Mouse (Mus musculus) hindbrain, embryonic 16.5 days (tissue): Measurements from ENCODE around the gene Lrrtm3. TPM values are rescaled to one million over a fixed set of nuclear protein-coding genes. Genes with fewer than 3 reads are reported as not detected.

Source experiments
- ATAC-seq: fragments of 200-750 bp; cut with Nextera tagmentation; 2 replicates; pipeline ENCODE4 v1.8.0; 2017; ENCODE audit warnings: moderate TSS enrichment, moderate library complexity
- H3K27ac ChIP-seq: fragments of 300-500 bp; sonication (generic); 2 replicates; pipeline ENCODE4 v1.5.1; 2014; ENCODE audit warnings: low read depth, mild to moderate bottlenecking, control low read depth, low read length, moderate library complexity
- H3K27me3 ChIP-seq: fragments of 300-500 bp; sonication (generic); replicated peaks from 2 replicates; pipeline ENCODE4 v1.6.1; 2014; ENCODE audit warnings: low read length; ENCODE audit not compliant: control insufficient read depth, insufficient read depth
- H3K36me3 ChIP-seq: fragments of 300-500 bp; sonication (generic); 2 replicates; pipeline ENCODE4 v1.6.1; 2014; ENCODE audit warnings: mild to moderate bottlenecking, low read length, moderate library complexity, mixed read lengths; ENCODE audit not compliant: control insufficient read depth, insufficient read depth
- H3K4me1 ChIP-seq: fragments of 300-500 bp; sonication (generic); 2 replicates; pipeline ENCODE4 v1.6.1; 2014; ENCODE audit warnings: low read depth, low read length; ENCODE audit not compliant: control insufficient read depth, insufficient read depth
- H3K4me2 ChIP-seq: fragments of 300-500 bp; sonication (generic); 2 replicates; pipeline ENCODE4 v1.6.1; 2014; ENCODE audit warnings: mild to moderate bottlenecking, low read length, control low read depth, moderate library complexity
- H3K4me3 ChIP-seq: fragments of 300-500 bp; sonication (generic); 2 replicates; pipeline ENCODE4 v1.5.1; 2014; ENCODE audit warnings: mild to moderate bottlenecking, low read length, control low read depth, moderate library complexity
- H3K9ac ChIP-seq: fragments of 300-500 bp; sonication (generic); 2 replicates; pipeline ENCODE4 v1.6.1; 2014; ENCODE audit warnings: low read depth, mild to moderate bottlenecking, control low read depth, low read length, moderate library complexity
- H3K9me3 ChIP-seq: fragments of 300-500 bp; sonication (generic); 2 replicates; pipeline ENCODE4 v1.6.1; 2014; ENCODE audit warnings: mild to moderate bottlenecking, low read length, moderate library complexity; ENCODE audit not compliant: control insufficient read depth
- WGBS: fragments of 180-500 bp; shearing (Covaris S2); extraction: QIAGEN DNeasy Blood & Tissue Kit; methylation state at CpG from one replicate; pipeline ENCODE4 v1.1.7; 2014; 5-methylcytosine and 5-hydroxymethylcytosine counted together
- polyA plus RNA-seq: library from polyadenylated mRNA; unstranded; fragments of >200 nt; fragmentation: Nextera tagmentation; extraction: Ambion mirVana; gene quantifications from 2 replicates; pipeline ENCODE4 v1.2.1, GENCODE M21; 2015

The Lrrtm3 gene
- polyA plus RNA-seq, 1 experiment from 2014 or later, result 45.7 TPM

DNA sequence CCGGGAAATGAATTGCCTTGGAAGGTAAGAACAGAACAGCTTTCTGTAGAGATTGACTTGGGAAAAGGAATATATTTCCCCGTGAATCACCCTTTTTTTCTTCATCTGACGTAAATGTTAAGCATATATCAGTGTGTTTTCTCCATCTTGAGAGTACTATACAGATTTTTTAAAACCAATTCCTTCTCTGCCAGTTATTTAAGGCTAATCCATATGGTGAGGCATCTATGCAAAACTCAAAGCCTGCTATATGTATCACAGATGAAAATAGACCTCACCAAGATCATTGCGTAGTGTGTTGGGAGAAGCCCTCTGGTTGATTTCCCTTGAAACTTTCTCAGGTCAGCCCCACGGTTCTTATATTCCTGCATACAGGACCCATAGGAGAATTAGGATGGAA lies 195.5 kb downstream of the Lrrtm3 start:
- no peaks in the 10 kb centered on the region for H3K9me3 ChIP-seq
- H3K27me3 ChIP-seq, result no peaks in the 10 kb centered on the region
- no peak overlapping the region for H3K27ac ChIP-seq
- ATAC-seq, result no peak
- H3K36me3 ChIP-seq, result no peaks in the 10 kb centered on the region
- H3K9ac ChIP-seq, result no peak overlapping the region
- no peak overlapping the region for H3K4me2 ChIP-seq
- H3K4me3 ChIP-seq, result no peak overlapping the region
- WGBS, result 96% methylated on average over 5 of the region's 5 CpGs
- no peaks in the 10 kb centered on the region for H3K4me1 ChIP-seq

DNA sequence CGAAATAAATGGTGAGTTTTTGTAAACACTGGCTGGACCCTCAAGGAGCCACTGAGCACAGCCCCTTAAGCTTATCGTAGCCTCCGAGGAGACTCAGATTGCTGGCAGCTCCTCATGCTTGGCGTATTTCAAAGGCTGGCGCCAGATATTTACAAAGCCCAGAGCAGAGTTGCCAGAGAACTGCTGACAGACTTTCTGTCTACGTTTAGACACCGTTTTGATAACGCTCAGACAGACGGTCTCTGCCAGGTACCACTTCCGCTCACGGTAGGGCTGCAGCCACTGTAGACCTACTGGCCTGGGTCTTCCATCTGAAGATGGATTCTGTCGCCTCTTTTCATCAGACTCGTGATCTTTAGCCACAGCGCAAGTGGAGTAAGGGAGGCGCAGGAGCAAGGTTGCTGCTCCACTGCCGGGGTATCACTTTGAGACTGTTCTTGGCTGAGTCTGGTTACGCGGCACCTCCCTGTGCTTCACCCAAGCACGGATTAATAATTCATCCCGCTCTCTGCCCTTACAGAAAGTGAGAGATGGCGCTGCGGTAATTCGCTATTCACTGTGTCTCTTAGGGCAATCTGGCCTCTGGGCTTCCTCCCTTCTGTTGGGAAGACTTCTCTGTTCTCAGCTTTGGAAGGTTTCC lies 203.5 kb downstream of the Lrrtm3 start:
- H3K9me3 ChIP-seq, result no peaks in the 10 kb centered on the region; the same call in 1 of the 2 replicates
- H3K4me3 ChIP-seq, result no peak overlapping the region
- ATAC-seq, result no peak
- no peaks in the 10 kb centered on the region for H3K4me1 ChIP-seq
- H3K4me2 ChIP-seq, result no peak overlapping the region
- H3K27me3 ChIP-seq, result no peaks in the 10 kb centered on the region
- no peaks in the 10 kb centered on the region for H3K36me3 ChIP-seq
- H3K27ac ChIP-seq, result no peak overlapping the region
- no peak overlapping the region for H3K9ac ChIP-seq
- WGBS, result 81% methylated on average over 23 of the region's 23 CpGs

DNA sequence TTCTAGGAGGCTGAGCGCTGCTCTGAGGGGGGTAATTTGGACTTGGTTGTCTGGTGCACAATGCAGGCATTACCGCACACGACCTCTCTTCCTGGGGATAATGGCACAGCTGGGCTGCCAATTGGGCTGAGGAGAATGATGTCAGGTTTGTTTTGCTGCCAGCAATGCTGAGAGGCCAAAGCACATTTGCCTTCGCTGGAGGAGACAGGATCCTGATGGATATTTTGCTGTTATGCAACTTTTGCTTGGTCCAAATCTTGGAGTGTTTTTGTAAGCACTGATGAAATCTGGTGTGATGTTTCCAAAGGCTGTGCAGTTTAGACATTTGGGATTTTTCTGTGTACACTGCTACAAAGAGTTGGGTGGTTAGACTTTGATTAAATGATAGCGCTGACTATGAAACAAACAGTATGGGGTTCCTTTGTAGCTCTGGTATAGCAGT lies 209.6 kb downstream of the Lrrtm3 start:
- Histone ChIP-seq H3K27ac (no peak overlapping the region), H3K36me3 (no peaks in the 10 kb centered on the region), H3K4me3 (no peak overlapping the region), H3K4me2 (no peak overlapping the region), H3K27me3 (no peaks in the 10 kb centered on the region), H3K9me3 (no peaks in the 10 kb centered on the region), H3K9ac (no peak overlapping the region), H3K4me1 (no peaks in the 10 kb centered on the region)
- no peak for ATAC-seq
- 57% methylated on average over 5 of the region's 5 CpGs for WGBS

Other genes starting within 250 kb of the Lrrtm3 start
- 1.6 and 1.8 TPM in 2 replicates for gene Gm10118, start 162.8 kb downstream of the Lrrtm3 start, polyA plus RNA-seq